Mouse (Mus musculus): ENCODE data around the gene Nfrkb.

Nfrkb gene

DNA sequence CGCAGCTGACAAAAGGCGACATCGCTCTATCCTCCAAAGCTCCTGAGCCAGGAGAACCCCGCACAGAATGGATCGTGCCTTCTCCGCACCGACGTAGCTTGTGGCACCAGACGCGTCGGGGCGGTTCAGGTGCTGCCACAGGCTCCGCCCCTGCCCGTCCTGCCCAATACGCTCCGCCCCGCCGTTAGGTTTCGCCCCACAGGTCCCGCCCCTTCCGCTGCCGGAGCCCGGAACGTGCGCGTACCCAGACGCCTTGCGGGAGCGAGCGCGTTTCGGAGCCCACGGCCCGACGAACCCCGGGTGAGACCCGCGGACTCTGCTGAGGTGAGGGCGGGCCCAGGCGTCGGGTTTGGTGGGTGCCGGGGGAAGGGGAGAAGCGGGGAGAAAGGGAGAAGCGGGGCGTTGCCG, at the start of gene Nfrkb:
TSS of gene Nfrkb (plus strand) at position 246 of the 408 bp plus-strand sequence.
- H3K27me3 ChIP-seq (ENCODE audit: insufficient read depth, low read length), result no peaks in the 10 kb centered on the region
- peaks cover 25% of the 10 kb centered on the region for H3K36me3 ChIP-seq (ENCODE audit: insufficient read depth, low read length)
- no peaks in the 10 kb centered on the region for H3K9me3 ChIP-seq (ENCODE audit: low read length)
- no peak for TF ChIP-seq POU5F1 (IDR thresholded peaks at IDR 0.05; ENCODE audit: borderline replicate concordance, low read length)
- no peak for TF ChIP-seq CTCF (conservative IDR thresholded peaks at IDR 0.05; ENCODE audit: low read length)
- TF ChIP-seq NANOG (IDR thresholded peaks at IDR 0.05; ENCODE audit: borderline replicate concordance, low read length), result no peak
- H3K4me1 ChIP-seq (replicated peaks; ENCODE audit: low read depth, low read length), result peaks cover 56% of the 10 kb centered on the region
- H3K4me3 ChIP-seq (replicated peaks; ENCODE audit: low read length), result peak within 1 kb of the TSS; percentile 89

DNA sequence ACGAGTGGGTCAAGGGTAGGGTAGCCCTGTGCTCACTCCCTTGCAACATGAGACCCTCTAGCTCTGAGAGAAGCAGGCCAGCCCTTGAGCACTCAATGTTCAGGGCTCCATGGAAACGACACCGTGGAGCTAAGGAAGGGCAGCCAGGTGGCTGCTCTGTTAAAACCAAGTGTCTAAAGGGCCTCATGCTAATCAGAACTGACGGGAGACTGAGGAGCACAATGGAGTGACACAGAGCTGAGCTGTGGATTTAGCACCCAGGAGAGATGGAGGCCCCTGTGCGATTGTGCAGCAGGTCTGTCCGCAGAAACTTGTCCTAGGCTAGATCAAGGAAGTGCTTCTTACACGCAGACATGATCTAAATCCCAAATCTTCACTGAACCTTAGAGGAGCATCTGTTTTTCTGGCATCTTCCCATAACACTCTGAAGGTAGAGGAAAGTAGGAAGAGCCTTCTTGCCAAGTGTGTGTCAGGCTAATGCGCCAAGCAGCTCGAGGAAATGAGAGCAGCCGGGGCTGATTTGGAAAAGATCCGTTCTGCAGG, 41.6 kb upstream of the Nfrkb start:
- H3K9me3 ChIP-seq (ENCODE audit: low read length), result no peaks in the 10 kb centered on the region
- TF ChIP-seq POU5F1 (IDR thresholded peaks at IDR 0.05; ENCODE audit: borderline replicate concordance, low read length), result no peak
- no peak for TF ChIP-seq CTCF (conservative IDR thresholded peaks at IDR 0.05; ENCODE audit: low read length)
- TF ChIP-seq NANOG (IDR thresholded peaks at IDR 0.05; ENCODE audit: borderline replicate concordance, low read length), result no peak
- H3K36me3 ChIP-seq (ENCODE audit: insufficient read depth, low read length), result peaks cover 61% of the 10 kb centered on the region
- H3K4me3 ChIP-seq (replicated peaks; ENCODE audit: low read length), result no peak overlapping the region
- H3K27me3 ChIP-seq (ENCODE audit: insufficient read depth, low read length), result no peaks in the 10 kb centered on the region
- H3K4me1 ChIP-seq (replicated peaks; ENCODE audit: low read depth, low read length), result peaks cover 23% of the 10 kb centered on the region

DNA sequence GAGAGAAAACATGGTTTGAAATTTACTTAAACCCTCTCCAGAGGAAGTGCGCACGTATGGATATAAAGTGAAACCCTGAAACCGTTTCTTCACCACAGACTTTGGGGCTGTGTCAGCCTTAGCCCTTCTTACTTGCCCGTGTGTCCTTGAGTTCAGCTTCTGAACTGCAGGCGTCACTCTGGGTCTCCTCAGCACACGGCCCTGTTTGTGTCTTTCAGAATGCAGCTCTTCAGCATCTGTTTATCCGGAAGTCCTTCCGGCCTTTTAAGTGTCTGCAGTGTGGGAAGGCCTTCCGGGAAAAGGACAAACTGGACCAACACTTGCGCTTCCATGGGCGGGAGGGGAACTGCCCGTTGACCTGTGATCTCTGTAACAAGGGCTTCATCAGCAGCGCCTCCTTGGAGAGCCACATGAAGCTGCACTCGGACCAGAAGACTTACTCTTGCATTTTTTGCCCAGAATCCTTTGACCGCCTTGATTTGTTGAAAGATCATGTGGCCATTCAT, 39.4 kb upstream of the Nfrkb start:
- no peaks in the 10 kb centered on the region for H3K27me3 ChIP-seq (ENCODE audit: insufficient read depth, low read length)

DNA sequence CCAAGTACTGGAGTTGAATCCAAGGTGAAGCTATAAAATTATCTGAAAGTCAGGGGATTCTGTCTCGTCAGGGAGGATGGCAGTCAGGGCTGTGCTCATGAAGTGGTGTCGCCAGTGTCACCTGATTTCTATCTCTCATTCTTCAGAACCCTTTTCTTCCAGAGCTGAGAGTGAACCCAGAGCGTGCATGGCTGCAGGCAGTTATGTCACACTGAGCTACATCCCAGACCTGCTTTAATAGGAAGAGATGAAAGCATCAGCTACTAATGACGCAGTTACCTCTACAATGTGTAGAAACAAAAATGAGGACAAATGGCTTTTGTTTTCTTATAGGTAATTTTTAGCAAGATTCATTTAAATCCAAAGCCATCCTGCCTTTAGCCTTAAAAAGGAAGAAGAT, 37.5 kb upstream of the Nfrkb start:
- Histone ChIP-seq H3K27me3 (ENCODE audit: insufficient read depth, low read length) (no peaks in the 10 kb centered on the region), H3K4me1 (replicated peaks; ENCODE audit: low read depth, low read length) (peaks cover 18% of the 10 kb centered on the region), H3K36me3 (ENCODE audit: insufficient read depth, low read length) (peaks cover 61% of the 10 kb centered on the region), H3K9me3 (ENCODE audit: low read length) (no peaks in the 10 kb centered on the region), H3K4me3 (replicated peaks; ENCODE audit: low read length) (no peak overlapping the region)
- TF ChIP-seq NANOG (IDR thresholded peaks at IDR 0.05; ENCODE audit: borderline replicate concordance, low read length), result no peak
- no peak for TF ChIP-seq POU5F1 (IDR thresholded peaks at IDR 0.05; ENCODE audit: borderline replicate concordance, low read length)

More for the DNA sequence above, 39.4 kb upstream of the Nfrkb start:
- H3K36me3 ChIP-seq (ENCODE audit: insufficient read depth, low read length), result peaks cover 63% of the 10 kb centered on the region
- TF ChIP-seq NANOG (IDR thresholded peaks at IDR 0.05; ENCODE audit: borderline replicate concordance, low read length), result no peak
- TF ChIP-seq POU5F1 (IDR thresholded peaks at IDR 0.05; ENCODE audit: borderline replicate concordance, low read length), result no peak
- no peak for TF ChIP-seq CTCF (conservative IDR thresholded peaks at IDR 0.05; ENCODE audit: low read length)
- H3K4me1 ChIP-seq (replicated peaks; ENCODE audit: low read depth, low read length), result peaks cover 19% of the 10 kb centered on the region
- H3K9me3 ChIP-seq (ENCODE audit: low read length), result no peaks in the 10 kb centered on the region
- H3K4me3 ChIP-seq (replicated peaks; ENCODE audit: low read length), result no peak overlapping the region

DNA sequence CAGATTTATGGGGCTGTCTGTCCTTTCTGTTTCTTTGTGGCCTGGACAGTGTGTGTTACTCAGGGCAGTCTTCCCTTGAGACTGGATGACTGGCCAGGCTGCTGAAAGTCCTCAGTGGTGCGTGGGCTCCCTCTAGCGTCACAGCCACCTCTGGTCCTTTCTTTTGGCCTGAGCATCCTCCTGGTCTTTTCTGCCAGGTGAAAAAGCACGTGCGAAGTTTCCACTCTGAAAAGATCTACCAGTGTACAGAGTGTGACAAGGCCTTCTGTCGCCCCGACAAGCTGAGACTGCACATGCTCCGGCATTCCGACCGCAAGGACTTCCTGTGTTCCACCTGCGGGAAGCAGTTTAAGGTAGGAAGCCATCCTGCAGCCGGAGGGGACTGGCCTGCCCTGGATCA, 37.1 kb upstream of the Nfrkb start:
- TF ChIP-seq NANOG (IDR thresholded peaks at IDR 0.05; ENCODE audit: borderline replicate concordance, low read length), result no peak
- peak; percentile 90 for TF ChIP-seq CTCF (conservative IDR thresholded peaks at IDR 0.05; ENCODE audit: low read length)
- TF ChIP-seq POU5F1 (IDR thresholded peaks at IDR 0.05; ENCODE audit: borderline replicate concordance, low read length), result no peak
- H3K4me3 ChIP-seq (replicated peaks; ENCODE audit: low read length), result no peak overlapping the region
- H3K9me3 ChIP-seq (ENCODE audit: low read length), result no peaks in the 10 kb centered on the region
- peaks cover 15% of the 10 kb centered on the region for H3K4me1 ChIP-seq (replicated peaks; ENCODE audit: low read depth, low read length)
- H3K27me3 ChIP-seq (ENCODE audit: insufficient read depth, low read length), result no peaks in the 10 kb centered on the region
- H3K36me3 ChIP-seq (ENCODE audit: insufficient read depth, low read length), result peaks cover 63% of the 10 kb centered on the region

DNA sequence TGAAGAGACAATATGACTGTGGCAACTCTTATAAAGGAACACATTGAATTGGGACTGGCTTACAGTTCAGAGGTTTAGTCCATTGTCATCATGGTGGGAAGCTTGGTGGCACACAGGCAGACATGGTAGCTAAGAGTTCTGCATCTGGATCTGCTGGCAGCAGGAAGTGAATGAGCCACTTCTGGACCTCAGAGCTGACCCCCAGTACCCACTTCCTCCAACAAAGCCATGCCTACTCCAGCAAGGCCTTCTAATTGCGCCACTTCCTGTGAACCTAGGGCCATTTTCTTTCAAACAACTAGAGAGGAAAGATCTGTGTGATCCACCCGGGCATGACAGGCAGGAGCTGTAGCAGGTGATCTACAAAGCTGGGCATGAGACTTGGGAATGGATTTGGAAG, 33.3 kb upstream of the Nfrkb start:
- Histone ChIP-seq H3K4me3 (replicated peaks; ENCODE audit: low read length) (no peak overlapping the region), H3K4me1 (replicated peaks; ENCODE audit: low read depth, low read length) (no peaks in the 10 kb centered on the region), H3K9me3 (ENCODE audit: low read length) (no peaks in the 10 kb centered on the region), H3K36me3 (ENCODE audit: insufficient read depth, low read length) (peaks cover 74% of the 10 kb centered on the region), H3K27me3 (ENCODE audit: insufficient read depth, low read length) (no peaks in the 10 kb centered on the region)
- TF ChIP-seq CTCF (conservative IDR thresholded peaks at IDR 0.05; ENCODE audit: low read length) (no peak), POU5F1 (IDR thresholded peaks at IDR 0.05; ENCODE audit: borderline replicate concordance, low read length) (no peak), NANOG (IDR thresholded peaks at IDR 0.05; ENCODE audit: borderline replicate concordance, low read length) (no peak)

DNA sequence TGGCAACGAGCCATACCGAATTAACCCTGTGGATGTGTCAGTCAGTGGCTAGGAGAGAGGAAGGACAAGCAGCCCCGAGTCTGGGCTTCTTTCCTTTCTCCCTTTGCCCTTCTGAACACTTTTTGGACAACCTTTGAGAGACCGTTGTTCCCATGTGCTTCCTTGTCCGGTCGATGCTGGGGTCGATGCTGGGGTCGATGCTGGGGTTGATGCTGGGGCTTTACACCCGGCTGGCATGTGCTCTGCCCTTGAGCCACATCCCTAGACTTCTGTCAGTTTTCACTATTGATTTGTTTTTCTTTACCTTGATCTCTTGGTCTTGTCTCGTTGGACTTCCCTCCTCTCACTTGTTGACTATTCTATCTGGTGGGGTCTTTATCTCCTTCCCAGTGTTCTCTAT, 32.5 kb upstream of the Nfrkb start:
- TF ChIP-seq POU5F1 (IDR thresholded peaks at IDR 0.05; ENCODE audit: borderline replicate concordance, low read length), result no peak
- TF ChIP-seq CTCF (conservative IDR thresholded peaks at IDR 0.05; ENCODE audit: low read length), result no peak
- TF ChIP-seq NANOG (IDR thresholded peaks at IDR 0.05; ENCODE audit: borderline replicate concordance, low read length), result no peak

DNA sequence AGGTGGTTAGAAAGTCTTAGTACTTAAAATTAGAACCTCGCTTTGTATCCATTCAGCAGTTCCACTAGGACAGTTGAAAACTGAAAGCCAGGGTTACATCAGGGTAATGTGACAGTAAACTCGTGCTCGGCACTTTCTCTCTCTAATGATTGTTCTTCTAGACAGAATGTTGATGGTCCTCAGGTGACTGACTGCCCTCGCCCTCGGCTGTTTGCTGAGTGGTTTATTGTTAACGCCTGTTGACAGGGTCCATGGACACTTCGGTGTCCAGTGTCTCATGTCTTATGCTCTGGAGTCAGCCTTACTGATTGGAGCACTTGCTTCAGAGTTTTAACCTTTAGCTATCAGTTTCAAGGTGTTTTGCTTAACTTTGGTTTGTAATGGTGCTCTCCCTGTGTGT, 31.9 kb upstream of the Nfrkb start:
- peaks cover 79% of the 10 kb centered on the region for H3K36me3 ChIP-seq (ENCODE audit: insufficient read depth, low read length)
- no peaks in the 10 kb centered on the region for H3K4me1 ChIP-seq (replicated peaks; ENCODE audit: low read depth, low read length)
- H3K4me3 ChIP-seq (replicated peaks; ENCODE audit: low read length), result no peak overlapping the region
- TF ChIP-seq POU5F1 (IDR thresholded peaks at IDR 0.05; ENCODE audit: borderline replicate concordance, low read length), result no peak
- TF ChIP-seq NANOG (IDR thresholded peaks at IDR 0.05; ENCODE audit: borderline replicate concordance, low read length), result no peak
- TF ChIP-seq CTCF (conservative IDR thresholded peaks at IDR 0.05; ENCODE audit: low read length), result no peak
- H3K9me3 ChIP-seq (ENCODE audit: low read length), result no peaks in the 10 kb centered on the region
- H3K27me3 ChIP-seq (ENCODE audit: insufficient read depth, low read length), result no peaks in the 10 kb centered on the region

More for the DNA sequence above, 32.5 kb upstream of the Nfrkb start:
- H3K4me3 ChIP-seq (replicated peaks; ENCODE audit: low read length), result no peak overlapping the region
- no peaks in the 10 kb centered on the region for H3K9me3 ChIP-seq (ENCODE audit: low read length)
- H3K4me1 ChIP-seq (replicated peaks; ENCODE audit: low read depth, low read length), result no peaks in the 10 kb centered on the region
- H3K27me3 ChIP-seq (ENCODE audit: insufficient read depth, low read length), result no peaks in the 10 kb centered on the region
- H3K36me3 ChIP-seq (ENCODE audit: insufficient read depth, low read length), result peaks cover 79% of the 10 kb centered on the region
